18 mouse cellular contexts compared by ENCODE assay signal in the genomic region with DNA sequence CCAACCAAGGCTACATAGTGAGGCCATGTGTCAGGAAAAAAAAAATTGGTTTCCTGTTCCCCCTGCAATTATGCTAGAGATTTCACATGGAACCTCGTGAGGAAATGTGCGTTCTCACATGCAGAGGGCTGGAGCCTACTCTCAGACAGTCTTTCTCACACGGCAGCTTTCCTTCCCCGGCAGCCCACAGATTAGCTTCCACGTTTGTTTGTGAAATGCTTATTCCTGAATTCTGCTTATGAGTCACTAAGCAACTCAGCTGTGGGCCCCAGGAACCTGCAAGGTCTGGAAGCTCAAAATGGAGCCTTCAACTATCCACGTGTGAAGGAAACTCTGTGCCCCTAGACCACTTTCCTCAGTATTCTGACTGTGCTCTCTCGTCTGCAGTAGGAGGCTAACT.
"Had no signal": no experiment of that assay in that cellular context is flagged by ENCODE, and none has a peak within 500 bp of the region (broad histone marks: within the 10 kb centered on the region; RNA-seq: fewer than 3 reads in every experiment).

No protein-coding gene starts in this region.

- H3K4me3 ChIP-seq: lung, embryonic 15.5 days; megakaryocyte, embryonic 14.5 days; midbrain, embryonic 13.5 days; midbrain, embryonic 15.5 days; neural tube, embryonic 12.5 days; stomach, embryonic 15.5 days had no signal

- H3K9me3 ChIP-seq: lung, embryonic 15.5 days; megakaryocyte, embryonic 14.5 days; midbrain, embryonic 13.5 days; midbrain, embryonic 15.5 days; neural tube, embryonic 12.5 days; stomach, embryonic 15.5 days had no signal

- H3K4me2 ChIP-seq: lung, embryonic 15.5 days; midbrain, embryonic 11.5 days; midbrain, embryonic 13.5 days; midbrain, embryonic 15.5 days; neural tube, embryonic 12.5 days; stomach, embryonic 15.5 days had no signal

- DNase-seq: liver, postnatal 0 days; lung, adult 2 months; lung, postnatal 14 days; lung, postnatal 36 days; right cerebral cortex, postnatal 25 days; thymus, adult 2 months; thymus, postnatal 25 days; thymus, postnatal 4 days had no signal

- ATAC-seq: liver, postnatal 0 days; lung, postnatal 0 days; midbrain, embryonic 13.5 days; midbrain, embryonic 15.5 days had no signal

- H3K27ac ChIP-seq: lung, embryonic 15.5 days; macrophage; midbrain, embryonic 13.5 days; midbrain, embryonic 15.5 days; neural tube, embryonic 12.5 days; stomach, embryonic 15.5 days; stomach, postnatal 0 days had no signal

- H3K27me3 ChIP-seq: lung, embryonic 15.5 days; megakaryocyte, embryonic 14.5 days; midbrain, embryonic 13.5 days; midbrain, embryonic 15.5 days; neural tube, embryonic 12.5 days; stomach, embryonic 15.5 days had no signal

- H3K9ac ChIP-seq: liver, postnatal 0 days; lung, embryonic 15.5 days; midbrain, embryonic 13.5 days; midbrain, embryonic 15.5 days; neural tube, embryonic 12.5 days; stomach, embryonic 15.5 days had no signal
